Mouse (Mus musculus): ENCODE measurements around the gene Gstm5. TPM values are rescaled to one million over a fixed set of nuclear protein-coding genes. Genes with fewer than 3 reads are reported as not detected.
"Not testable (repeated sequence)": the region's sequence is repeated elsewhere in the genome, so short reads cannot be mapped to it uniquely, and the experiment has no call there.

The Gstm5 gene
- polyA plus RNA-seq, 1 experiment from 2014 or later = 174 TPM

- ATAC-seq (ENCODE audit: insufficient read depth) = no peak
- 61% methylated on average over 6 of the region's 6 CpGs for WGBS (ENCODE audit: insufficient replicate concordance)
- H3K4me1 ChIP-seq (replicated peaks) = peaks cover 11% of the 10 kb centered on the region; the same call in 1 of the 2 replicates
- no peaks in the 10 kb centered on the region for H3K9me3 ChIP-seq (replicated peaks)
- H3K27ac ChIP-seq (replicated peaks) = no peak overlapping the region
- H3K9ac ChIP-seq = no peak overlapping the region
- no peak overlapping the region for H3K4me3 ChIP-seq (replicated peaks)
- no peak overlapping the region for H3K4me2 ChIP-seq
- H3K36me3 ChIP-seq (replicated peaks) = no peaks in the 10 kb centered on the region
- no peaks in the 10 kb centered on the region for H3K27me3 ChIP-seq
Measured at GRCm38 (mm10) chr3:107875231-107875630, 20.4 kb upstream of the Gstm5 start.

GRCm38 (mm10) chr3:107877005-107877404, 18.6 kb upstream of the Gstm5 start, which contains the start of gene Eps8l3:
Gene Eps8l3 (plus strand): TSS chr3:107877229.
- Histone ChIP-seq H3K4me3 (replicated peaks) (no peak within 1 kb of the TSS), H3K9ac (no peak within 1 kb of the TSS), H3K4me2 (no peak within 1 kb of the TSS), H3K4me1 (replicated peaks) (peaks cover 11% of the 10 kb centered on the region; the same call in 1 of the 2 replicates), H3K27ac (replicated peaks) (no peak within 1 kb of the TSS), H3K9me3 (replicated peaks) (no peaks in the 10 kb centered on the region), H3K36me3 (replicated peaks) (no peaks in the 10 kb centered on the region), H3K27me3 (no peaks in the 10 kb centered on the region)
- ATAC-seq (ENCODE audit: insufficient read depth) = no peak
- 69% methylated on average over 5 of the region's 5 CpGs for WGBS (ENCODE audit: insufficient replicate concordance)

- WGBS (ENCODE audit: insufficient replicate concordance) = 54% methylated on average over 12 of the region's 12 CpGs
- no peak overlapping the region for H3K27ac ChIP-seq (replicated peaks)
- no peaks in the 10 kb centered on the region for H3K27me3 ChIP-seq
- no peak for ATAC-seq (ENCODE audit: insufficient read depth)
- H3K9me3 ChIP-seq (replicated peaks) = no peaks in the 10 kb centered on the region
- H3K9ac ChIP-seq = no peak overlapping the region
- H3K36me3 ChIP-seq (replicated peaks) = no peaks in the 10 kb centered on the region
- H3K4me3 ChIP-seq (replicated peaks) = no peak overlapping the region
- H3K4me1 ChIP-seq (replicated peaks) = peaks cover 11% of the 10 kb centered on the region; the same call in 1 of the 2 replicates
- no peak overlapping the region for H3K4me2 ChIP-seq
Measured at GRCm38 (mm10) chr3:107877747-107878736, 17.6 kb upstream of the Gstm5 start.

GRCm38 (mm10) chr3:107887674-107888495, 7.7 kb upstream of the Gstm5 start:
- no peaks in the 10 kb centered on the region for H3K4me1 ChIP-seq (replicated peaks)
- H3K27ac ChIP-seq (replicated peaks) = no peak overlapping the region
- no peak for ATAC-seq (ENCODE audit: insufficient read depth)
- no peak overlapping the region for H3K4me2 ChIP-seq
- H3K36me3 ChIP-seq (replicated peaks) = no peaks in the 10 kb centered on the region
- H3K9ac ChIP-seq = no peak overlapping the region
- H3K27me3 ChIP-seq = no peaks in the 10 kb centered on the region
- WGBS (ENCODE audit: insufficient replicate concordance) = 68% methylated on average over 9 of the region's 9 CpGs
- no peak overlapping the region for H3K4me3 ChIP-seq (replicated peaks)
- no peaks in the 10 kb centered on the region for H3K9me3 ChIP-seq (replicated peaks)

- WGBS (ENCODE audit: insufficient replicate concordance) = 65% methylated on average over 2 of the region's 2 CpGs
- not testable (repeated sequence) for ATAC-seq (ENCODE audit: insufficient read depth); H3K4me1 ChIP-seq (replicated peaks)
Measured at GRCm38 (mm10) chr3:107889236-107889635, 6.4 kb upstream of the Gstm5 start.

GRCm38 (mm10) chr3:107895194-107895719, 364 bp upstream of the Gstm5 start:
- Histone ChIP-seq H3K4me1 (replicated peaks) (peaks cover 32% of the 10 kb centered on the region), H3K27ac (replicated peaks) (peak overlapping the region; percentile 87), H3K9ac (peak overlapping the region; percentile 78)

More at GRCm38 (mm10) chr3:107889236-107889635, 6.4 kb upstream of the Gstm5 start:
- H3K4me3 ChIP-seq (replicated peaks); H3K27me3 ChIP-seq; H3K36me3 ChIP-seq (replicated peaks); H3K4me2 ChIP-seq; H3K9me3 ChIP-seq (replicated peaks); H3K9ac ChIP-seq; H3K27ac ChIP-seq (replicated peaks): not testable (repeated sequence)

GRCm38 (mm10) chr3:107898691-107899090, 3.1 kb downstream of the Gstm5 start:
- H3K27ac ChIP-seq (replicated peaks) = no peak overlapping the region
- H3K4me2 ChIP-seq = no peak overlapping the region
- no peak overlapping the region for H3K4me3 ChIP-seq (replicated peaks)
- ATAC-seq (ENCODE audit: insufficient read depth) = no peak
- H3K4me1 ChIP-seq (replicated peaks) = peaks cover 32% of the 10 kb centered on the region
- H3K36me3 ChIP-seq (replicated peaks) = peaks cover 21% of the 10 kb centered on the region; the same call in 1 of the 2 replicates
- no peak overlapping the region for H3K9ac ChIP-seq
- H3K9me3 ChIP-seq (replicated peaks) = no peaks in the 10 kb centered on the region
- no peaks in the 10 kb centered on the region for H3K27me3 ChIP-seq
- WGBS (ENCODE audit: insufficient replicate concordance) = 82% methylated on average over 13 of the region's 13 CpGs

More at GRCm38 (mm10) chr3:107895194-107895719, 364 bp upstream of the Gstm5 start:
- H3K9me3 ChIP-seq (replicated peaks) = no peaks in the 10 kb centered on the region
- peak overlapping the region; percentile 97 for H3K4me2 ChIP-seq
- H3K27me3 ChIP-seq = no peaks in the 10 kb centered on the region
- H3K4me3 ChIP-seq (replicated peaks) = peak overlapping the region; percentile 77
- peak; percentile 51 for ATAC-seq (ENCODE audit: insufficient read depth)
- WGBS (ENCODE audit: insufficient replicate concordance) = 5% methylated on average over 6 of the region's 6 CpGs
- peaks cover 21% of the 10 kb centered on the region; the same call in 1 of the 2 replicates for H3K36me3 ChIP-seq (replicated peaks)

GRCm38 (mm10) chr3:107900955-107901673, 5.5 kb downstream of the Gstm5 start:
- Histone ChIP-seq H3K27ac (replicated peaks) (no peak overlapping the region), H3K9ac (no peak overlapping the region), H3K27me3 (no peaks in the 10 kb centered on the region), H3K4me1 (replicated peaks) (peaks cover 32% of the 10 kb centered on the region), H3K4me3 (replicated peaks) (no peak overlapping the region), H3K4me2 (no peak overlapping the region), H3K36me3 (replicated peaks) (peaks cover 21% of the 10 kb centered on the region; the same call in 1 of the 2 replicates), H3K9me3 (replicated peaks) (no peaks in the 10 kb centered on the region)
- WGBS (ENCODE audit: insufficient replicate concordance) = 65% methylated on average over 11 of the region's 11 CpGs
- no peak for ATAC-seq (ENCODE audit: insufficient read depth)

GRCm38 (mm10) chr3:107905942-107906341, 10.3 kb downstream of the Gstm5 start:
- H3K27me3 ChIP-seq = no peaks in the 10 kb centered on the region
- H3K4me2 ChIP-seq = peak overlapping the region; percentile 27
- no peaks in the 10 kb centered on the region for H3K9me3 ChIP-seq (replicated peaks)
- H3K27ac ChIP-seq (replicated peaks) = no peak overlapping the region
- H3K9ac ChIP-seq = no peak overlapping the region
- WGBS (ENCODE audit: insufficient replicate concordance) = 20% methylated on average over 6 of the region's 6 CpGs
- H3K36me3 ChIP-seq (replicated peaks) = no peaks in the 10 kb centered on the region
- peaks cover 21% of the 10 kb centered on the region for H3K4me1 ChIP-seq (replicated peaks)
- H3K4me3 ChIP-seq (replicated peaks) = no peak overlapping the region
- peak; percentile 49 for ATAC-seq (ENCODE audit: insufficient read depth)

- no peak for ATAC-seq (ENCODE audit: insufficient read depth)
- Histone ChIP-seq H3K4me1 (replicated peaks) (no peaks in the 10 kb centered on the region; the same call in 1 of the 2 replicates), H3K36me3 (replicated peaks) (no peaks in the 10 kb centered on the region), H3K27me3 (no peaks in the 10 kb centered on the region), H3K27ac (replicated peaks) (no peak overlapping the region), H3K4me3 (replicated peaks) (no peak overlapping the region), H3K4me2 (no peak overlapping the region), H3K9me3 (replicated peaks) (no peaks in the 10 kb centered on the region), H3K9ac (no peak overlapping the region)
- 74% methylated on average over 15 of the region's 15 CpGs for WGBS (ENCODE audit: insufficient replicate concordance)
Measured at GRCm38 (mm10) chr3:107916674-107917073, 21.1 kb downstream of the Gstm5 start.

All from liver, embryonic 15.5 days (tissue).